Mouse (Mus musculus) neutrophil, adult 5-6 weeks (primary cell): ENCODE measurements around the gene Tpbgl. TPM values are rescaled to one million over a fixed set of nuclear protein-coding genes. Genes with fewer than 3 reads are reported as not detected.

ENCODE experiments used
- ATAC-seq: fragments of 151-379, 151-347 bp; 2 replicates; pipeline ENCODE4 v1.8.0; 2017; ENCODE audit warnings: mild to moderate bottlenecking, moderate TSS enrichment; ENCODE audit not compliant: insufficient number of reproducible peaks, poor library complexity, low FRiP score, severe bottlenecking; ENCODE audit errors: extremely low read depth
- total RNA-seq: library from RNA; stranded (forward); fragments of 200-1000 nt; gene quantifications from 2 replicates; pipeline ENCODE4 v1.2.3, GENCODE M21; 2017

Gene Tpbgl
- not detected in 2 replicates for total RNA-seq

- ATAC-seq: no peak
These were observed at the start of gene Tpbgl for GRCm38 (mm10) chr7:99626376-99627270. Gene Tpbgl (minus strand): TSS chr7:99627103.

GRCm38 (mm10) chr7:99674890-99675289 is 48.0 kb upstream of the Tpbgl start:
- no peak for ATAC-seq

- ATAC-seq: 0 out of 2 replicates have a peak, but pooled peaks have one; percentile 6
These were observed 47.3 kb upstream of the Tpbgl start for GRCm38 (mm10) chr7:99674209-99674608.

GRCm38 (mm10) chr7:99673188-99673587 is 46.3 kb upstream of the Tpbgl start:
- ATAC-seq: no peak

GRCm38 (mm10) chr7:99671544-99672435 is 44.9 kb upstream of the Tpbgl start:
- ATAC-seq: no peak

- no peak for ATAC-seq
These were observed 44.0 kb upstream of the Tpbgl start for GRCm38 (mm10) chr7:99670915-99671314.

- ATAC-seq: no peak
These were observed 41.9 kb upstream of the Tpbgl start for GRCm38 (mm10) chr7:99668802-99669201.

GRCm38 (mm10) chr7:99667096-99667495 is 40.2 kb upstream of the Tpbgl start:
- no peak for ATAC-seq

- ATAC-seq: no peak
These were observed 39.0 kb upstream of the Tpbgl start for GRCm38 (mm10) chr7:99665731-99666452.

GRCm38 (mm10) chr7:99664571-99665485 is 37.9 kb upstream of the Tpbgl start:
- ATAC-seq: no peak

GRCm38 (mm10) chr7:99663507-99664220 is 36.8 kb upstream of the Tpbgl start:
- no peak for ATAC-seq

GRCm38 (mm10) chr7:99662311-99662710 is 35.4 kb upstream of the Tpbgl start:
- ATAC-seq: no peak

- no peak for ATAC-seq
These were observed 34.8 kb upstream of the Tpbgl start for GRCm38 (mm10) chr7:99661571-99662230.

- ATAC-seq: no peak
These were observed 34.2 kb upstream of the Tpbgl start for GRCm38 (mm10) chr7:99661071-99661470.

GRCm38 (mm10) chr7:99659379-99660029 is 32.6 kb upstream of the Tpbgl start:
- ATAC-seq: peak; percentile 17; the same call in 1 of the 2 replicates

- ATAC-seq: no peak
These were observed 27.3 kb upstream of the Tpbgl start for GRCm38 (mm10) chr7:99654244-99654643.
